Mouse (Mus musculus) cerebellum, postnatal 10 days (tissue): ENCODE results near the gene Zfp800.

ENCODE experiments used
- DNase-seq, 2 experiments: peaks; one replicate each; pipeline ENCODE4 v3.0.0; 2021; ENCODE audit warnings: mixed read lengths in 2 of 2

Zfp800 gene

DNA sequence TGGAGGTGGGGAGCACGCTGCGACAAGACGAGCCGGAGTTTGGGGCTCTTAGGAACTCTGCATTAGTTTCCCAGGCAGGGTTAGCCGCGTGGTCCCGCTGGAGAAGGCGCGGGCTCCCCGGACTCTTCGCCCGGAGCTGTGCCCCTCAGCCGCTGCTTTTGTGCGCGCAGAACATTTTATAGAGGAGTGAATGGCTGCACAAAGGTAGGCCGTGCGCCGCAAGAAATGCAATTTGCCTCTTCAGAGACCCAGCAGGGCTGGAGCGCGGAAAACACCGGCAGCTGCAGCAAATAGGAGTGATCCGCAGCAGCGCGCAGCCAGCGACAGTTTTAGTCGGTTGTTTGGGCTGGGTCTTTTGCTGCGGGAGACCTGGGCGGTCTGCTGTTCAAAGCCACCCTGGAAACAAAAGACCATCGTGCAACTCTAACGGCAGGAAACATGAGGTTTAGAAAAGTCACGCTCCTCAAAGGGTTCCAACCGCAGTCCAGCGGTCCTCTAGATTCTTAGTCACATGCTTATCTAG, at the start of gene Zfp800:
TSS of gene Zfp800 (minus strand) at position 325 of the 523 bp plus-strand sequence.
- peak; percentile 46 to 55 for DNase-seq

DNA sequence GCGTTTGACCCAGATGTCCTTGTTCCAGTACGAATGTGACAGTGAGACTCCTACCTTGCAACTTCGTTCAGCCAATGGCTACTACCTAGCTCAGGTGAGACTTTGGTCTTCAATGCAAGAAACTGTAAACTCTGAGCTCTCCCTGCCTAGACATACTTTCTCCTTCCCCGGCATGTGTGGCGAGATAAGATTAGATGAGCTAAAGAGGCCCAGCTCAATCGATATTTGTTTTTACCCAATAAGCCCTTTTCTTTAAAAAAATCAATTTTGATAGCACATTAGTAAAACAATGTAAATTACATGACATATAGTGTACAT, 33.7 kb upstream of the Zfp800 start:
- DNase-seq, result no peak

DNA sequence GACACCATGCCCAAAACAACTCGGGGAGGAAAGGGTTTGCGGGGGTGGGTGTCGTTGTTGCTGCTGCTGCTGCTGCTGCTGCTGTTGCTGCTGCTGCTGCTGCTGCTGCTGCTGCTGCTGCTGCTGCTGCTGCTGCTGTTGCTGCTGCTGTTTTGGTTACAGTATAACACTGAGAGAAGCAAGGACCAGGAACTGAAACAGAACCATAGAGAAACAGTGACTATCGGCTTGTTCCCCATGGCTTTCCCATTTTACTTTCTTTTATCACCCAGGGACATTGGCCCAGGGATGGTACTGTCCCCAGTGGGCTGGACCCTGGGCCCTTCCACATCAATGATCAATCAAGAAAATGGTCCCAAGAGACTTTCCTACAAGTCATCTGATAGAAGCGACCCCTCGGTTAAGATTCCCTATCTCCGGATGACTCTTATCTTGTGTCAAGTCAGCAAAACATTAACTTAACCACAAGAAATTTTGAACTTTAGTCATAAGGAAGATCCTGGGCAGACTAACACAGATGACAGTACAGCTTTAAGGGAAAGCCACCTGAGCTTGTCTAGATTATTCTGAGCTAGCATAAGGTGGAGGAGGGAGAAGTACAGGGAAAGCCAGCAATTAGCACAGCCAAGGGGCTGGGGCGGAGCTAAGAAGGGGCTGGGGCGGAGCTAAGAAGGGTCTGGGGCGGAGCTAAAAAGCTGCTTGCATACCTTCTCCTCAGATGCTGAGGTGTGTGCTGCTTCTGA, 33.2 kb upstream of the Zfp800 start:
- DNase-seq, result no peak

DNA sequence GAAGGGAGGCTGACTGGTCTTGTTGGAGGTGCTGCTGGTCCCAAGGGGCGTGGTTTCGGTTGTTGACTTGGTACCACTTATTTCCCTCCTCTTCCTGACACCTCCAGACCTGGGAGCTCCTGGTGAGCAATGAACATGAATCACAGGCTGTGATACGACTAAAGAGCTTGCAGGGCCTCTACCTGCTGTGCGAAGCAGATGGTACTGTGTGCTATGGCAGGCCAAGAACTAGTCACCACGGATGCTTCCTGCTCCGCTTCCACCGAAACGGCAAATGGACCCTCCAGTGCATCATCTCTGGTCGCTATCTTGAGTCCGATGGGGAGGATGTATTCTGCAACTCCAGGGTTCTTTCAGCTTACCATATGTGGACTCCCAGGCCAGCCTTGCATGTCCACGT, 32.1 kb upstream of the Zfp800 start:
- DNase-seq, result peak in 1 of 2 experiments; percentile 54

DNA sequence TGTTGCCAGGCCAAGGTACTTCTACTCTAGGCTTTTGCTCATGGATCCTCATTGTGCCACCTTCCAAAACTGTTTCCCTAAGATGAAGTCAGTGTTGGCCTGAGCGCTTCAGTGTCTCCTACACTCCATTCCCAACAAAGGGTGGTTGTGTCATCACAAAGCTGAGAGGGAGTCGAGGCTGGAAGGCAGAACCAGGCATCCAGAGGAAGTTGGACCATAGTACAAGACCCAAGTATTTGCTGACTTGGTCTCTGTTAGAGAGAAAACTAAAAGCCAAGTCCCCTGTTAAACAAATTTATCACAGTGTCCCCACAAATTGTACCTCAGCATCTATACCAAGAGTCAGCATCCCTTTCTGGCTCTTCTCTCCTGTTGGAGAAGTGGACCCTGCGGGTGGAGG, 30.5 kb upstream of the Zfp800 start, which contains the start of gene Gcc1:
TSS of gene Gcc1 (minus strand) at position 101 of the 400 bp plus-strand sequence.
- DNase-seq, result no peak

DNA sequence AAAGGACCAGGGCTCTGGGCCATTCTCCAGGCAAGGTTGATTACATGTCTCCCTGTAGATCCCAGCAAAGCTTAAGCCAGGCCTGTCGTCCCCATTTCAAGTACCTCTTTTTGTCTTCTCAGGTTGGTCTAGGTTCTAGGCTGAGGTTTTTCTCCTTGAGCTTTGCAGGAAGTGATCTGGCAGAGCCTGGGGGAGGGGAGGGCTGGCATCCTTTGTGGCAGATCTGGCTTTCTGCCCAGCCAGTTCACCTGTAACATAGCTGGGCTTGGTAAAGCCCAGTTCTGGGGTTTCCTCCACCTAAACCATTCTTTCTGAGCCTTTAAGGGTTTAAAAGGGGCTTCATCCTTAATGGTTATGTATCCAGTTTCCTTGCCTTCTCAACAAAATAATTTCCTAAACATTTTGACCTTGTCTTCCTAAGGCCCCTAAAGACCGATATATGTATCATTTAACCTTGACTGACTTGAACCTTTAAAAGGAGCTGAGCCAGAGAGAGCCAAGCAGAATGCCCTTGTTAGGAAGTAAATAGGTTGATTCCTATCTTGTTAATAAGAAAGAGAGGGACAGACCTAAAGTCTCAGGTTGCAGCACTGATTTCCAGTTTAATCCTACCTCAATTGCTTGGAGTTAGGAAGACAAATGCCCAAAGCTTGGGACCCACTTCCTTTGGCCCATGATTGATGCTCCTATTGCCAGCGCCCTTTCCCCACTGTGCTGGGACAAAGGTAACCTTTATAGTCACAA, 29.5 kb upstream of the Zfp800 start, which contains the start of gene Fscn3:
TSS of gene Fscn3 (plus strand) at position 694 of the 744 bp plus-strand sequence.
- peak; percentile 53 to 59 for DNase-seq

DNA sequence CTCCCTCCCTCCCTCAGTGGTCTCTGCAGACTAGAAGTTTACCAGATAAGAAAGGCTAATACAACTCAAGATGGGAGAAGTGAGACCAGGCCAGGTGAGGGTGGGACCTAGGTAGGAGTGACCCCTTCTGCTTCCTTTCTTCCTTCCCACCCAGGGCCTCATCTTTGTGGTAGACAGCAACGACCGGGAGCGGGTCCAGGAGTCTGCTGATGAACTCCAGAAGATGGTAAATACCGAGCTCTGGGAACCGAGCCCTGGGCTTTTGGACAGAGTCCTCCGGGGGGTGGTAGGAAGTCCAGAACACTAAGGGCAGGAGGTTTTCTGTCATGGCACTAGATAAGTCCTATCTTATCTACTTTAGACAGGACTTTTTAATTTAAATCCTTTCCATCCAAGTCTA, 27.2 kb upstream of the Zfp800 start:
- DNase-seq, result peak; percentile 19 to 36

DNA sequence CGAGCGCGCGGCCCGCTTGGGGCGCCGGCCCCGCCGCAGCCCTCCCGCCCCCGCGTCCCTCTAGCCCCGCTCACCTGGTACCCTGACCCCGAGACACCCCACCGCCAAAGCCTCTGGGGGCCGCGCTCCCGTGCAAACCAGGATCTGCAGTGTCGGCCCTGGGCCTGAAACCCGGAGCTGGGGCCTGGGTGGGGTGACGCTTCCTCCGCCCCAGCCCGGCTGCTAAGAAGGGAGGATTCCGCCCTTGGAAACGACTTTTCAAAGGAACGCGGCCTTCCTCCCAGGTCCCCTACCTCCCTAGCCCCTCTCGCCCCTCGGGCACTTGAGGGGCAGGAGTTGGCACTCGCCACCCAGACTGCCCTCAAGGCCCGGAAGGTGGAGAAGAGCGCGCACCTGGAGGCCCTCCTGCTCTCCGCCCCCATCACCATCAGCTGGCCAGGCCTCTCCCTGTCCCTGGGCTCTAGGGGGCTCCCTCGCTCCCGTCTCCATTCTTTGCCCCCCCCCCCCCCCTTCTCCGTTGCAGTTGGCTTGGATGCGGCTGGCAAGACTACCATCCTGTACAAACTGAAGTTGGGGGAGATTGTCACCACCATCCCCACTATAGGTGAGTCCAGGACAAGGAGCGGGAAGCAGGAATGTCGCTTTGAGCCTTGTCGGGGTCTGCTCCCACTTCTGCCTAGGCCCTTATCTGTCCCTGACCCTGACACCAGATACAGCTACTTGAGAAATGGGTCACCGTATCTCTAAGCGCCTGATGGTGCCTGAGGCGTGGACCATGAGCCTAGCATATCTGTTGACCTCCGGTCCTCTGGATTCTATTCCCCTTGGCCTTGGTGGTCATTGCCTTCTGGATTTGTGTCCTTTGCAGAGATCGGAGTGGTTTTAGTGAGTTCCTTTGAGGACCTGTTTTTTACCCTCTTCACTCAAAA, 26.2 kb upstream of the Zfp800 start:
- DNase-seq, result peak; percentile 76 to 79

DNA sequence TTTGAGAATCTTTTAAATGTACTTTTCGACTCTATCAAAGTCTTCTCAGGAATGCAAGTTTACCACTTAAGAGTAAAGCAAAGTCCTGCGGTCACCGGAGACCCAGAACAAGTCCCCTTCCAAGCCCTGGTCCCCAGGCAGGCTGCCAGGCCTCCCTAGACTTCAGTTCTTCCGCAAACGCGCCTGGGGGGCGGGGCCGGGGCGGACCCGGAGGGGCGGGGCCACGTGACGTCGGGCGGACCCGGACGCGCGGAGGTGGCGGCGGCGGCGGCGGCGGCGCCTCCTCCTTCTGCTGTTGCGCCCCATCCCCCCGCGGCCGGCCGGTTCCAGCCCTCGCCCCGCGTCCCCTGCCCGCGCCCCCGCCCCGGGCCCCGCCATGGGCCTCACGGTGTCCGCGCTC, 25.5 kb upstream of the Zfp800 start, which contains the start of gene Arf5:
TSS of gene Arf5 (plus strand) at position 248 of the 400 bp plus-strand sequence.
- DNase-seq, result peak; percentile 98 to 99

DNA sequence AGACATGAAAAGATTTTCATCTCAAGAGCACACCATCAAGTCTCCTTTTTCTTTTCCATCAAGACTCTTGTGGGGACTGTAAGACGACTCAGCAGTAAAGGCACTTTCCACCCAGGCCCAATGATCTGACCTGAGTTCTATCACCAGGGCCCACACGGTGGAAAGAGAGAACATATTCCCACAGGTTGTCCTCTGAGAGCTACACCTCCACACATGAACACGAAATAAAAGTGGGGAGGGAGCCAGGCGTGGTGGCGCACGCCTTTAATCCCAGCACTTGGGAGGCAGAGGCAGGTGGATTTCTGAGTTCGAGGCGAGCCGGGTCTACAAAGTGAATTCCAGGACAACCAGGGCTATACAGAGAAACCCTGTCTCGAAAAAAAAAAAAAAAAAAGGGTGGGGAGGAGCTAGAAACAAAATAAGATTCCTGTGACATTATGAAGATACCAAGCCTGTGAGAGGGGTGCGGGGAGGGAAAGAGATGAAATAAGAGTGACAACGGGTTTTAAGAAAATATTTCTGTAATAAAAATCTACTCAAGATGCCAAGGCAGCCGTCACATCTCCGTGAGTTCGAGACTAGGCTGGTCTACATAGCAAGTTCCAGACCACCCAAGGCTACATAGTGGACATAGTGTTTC, 25.0 kb upstream of the Zfp800 start:
- DNase-seq, result peak in 1 of 2 experiments; percentile 12

DNA sequence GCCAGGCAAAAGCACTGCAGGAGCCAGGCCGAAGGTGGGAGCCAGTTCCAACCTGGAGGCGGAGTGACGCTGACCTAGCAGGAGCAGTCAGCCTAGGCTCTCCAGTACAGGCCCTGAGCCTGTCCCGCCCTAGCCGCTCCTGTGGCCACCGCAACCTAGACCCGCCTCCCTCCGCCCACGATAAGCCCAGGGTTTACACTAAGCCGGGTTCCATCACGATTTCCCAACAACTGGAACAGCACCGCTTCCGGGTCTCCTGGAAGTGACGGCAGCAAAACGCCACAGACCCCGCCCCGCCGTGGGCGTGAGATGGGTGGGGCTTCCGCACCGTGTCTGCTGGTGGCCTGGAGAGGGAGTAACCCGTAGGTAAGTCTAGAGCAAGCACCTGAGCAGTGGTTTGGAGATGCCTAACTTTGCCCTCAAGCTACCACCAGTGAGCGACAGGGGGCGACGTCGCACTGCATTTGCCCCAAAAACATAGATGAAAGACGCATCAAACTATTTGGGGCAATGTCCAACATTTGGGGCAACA, 23.7 kb upstream of the Zfp800 start:
- DNase-seq, result peak; percentile 95 to 96

DNA sequence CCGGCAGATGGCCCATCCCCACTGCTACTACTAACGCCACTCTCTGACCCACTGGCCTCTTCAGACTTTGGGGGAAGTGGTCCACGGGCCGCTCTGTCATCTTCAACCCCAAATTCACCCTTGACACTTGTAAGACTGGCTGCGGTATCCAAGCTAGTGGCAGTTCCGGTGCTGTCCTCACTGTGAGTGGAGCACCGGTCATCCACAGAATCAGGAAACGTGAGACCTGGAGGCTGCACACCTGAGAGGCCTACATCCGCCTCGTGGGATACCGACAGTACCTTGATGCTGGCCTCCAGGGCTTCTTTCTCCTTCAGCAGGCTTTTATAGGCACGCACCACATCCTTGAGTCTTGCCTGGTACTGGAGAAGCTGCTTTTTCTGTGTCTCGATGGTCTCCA, 23.1 kb upstream of the Zfp800 start:
- peak in 1 of 2 experiments; percentile 8 for DNase-seq

DNA sequence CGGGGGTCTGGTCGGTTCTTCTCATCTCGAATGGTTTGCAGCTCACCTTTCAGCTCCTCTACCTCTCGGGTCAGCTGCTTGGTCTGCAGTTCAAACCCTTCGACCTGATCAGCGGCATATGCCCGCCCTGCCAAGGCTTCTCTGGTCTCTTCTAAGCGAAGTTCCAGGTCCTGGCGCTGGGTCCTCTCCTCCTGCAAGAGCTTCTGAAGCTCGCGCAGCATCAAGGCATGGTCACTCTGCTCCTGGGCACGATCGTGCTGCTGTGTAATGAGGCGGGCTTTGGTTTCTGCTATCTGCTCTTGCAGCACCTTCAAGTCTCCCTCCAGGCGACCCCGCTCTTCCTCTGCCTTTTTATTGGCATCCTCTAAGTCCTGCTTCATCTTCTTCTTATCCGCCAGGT, 22.6 kb upstream of the Zfp800 start:
- peak; percentile 15 to 27 for DNase-seq

DNA sequence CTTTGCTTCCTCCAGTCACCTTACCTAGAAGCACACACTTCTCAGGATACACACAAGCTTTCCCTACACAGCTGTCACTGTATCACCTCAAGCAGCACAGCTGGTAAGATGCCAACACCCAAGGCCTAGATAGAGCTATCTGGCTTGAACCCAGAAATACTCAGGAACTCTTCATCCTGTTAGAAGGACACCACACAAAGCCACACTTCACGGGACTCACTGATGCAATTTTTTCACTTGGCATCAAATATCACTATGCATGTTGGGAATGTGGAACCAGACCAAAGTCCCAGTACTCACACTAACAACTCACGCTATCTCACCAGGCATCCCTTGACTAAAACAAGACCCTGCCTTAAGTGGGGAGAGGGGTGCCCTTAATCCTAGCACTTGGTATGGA, 21.9 kb upstream of the Zfp800 start:
- peak in 1 of 2 experiments; percentile 16 for DNase-seq

DNA sequence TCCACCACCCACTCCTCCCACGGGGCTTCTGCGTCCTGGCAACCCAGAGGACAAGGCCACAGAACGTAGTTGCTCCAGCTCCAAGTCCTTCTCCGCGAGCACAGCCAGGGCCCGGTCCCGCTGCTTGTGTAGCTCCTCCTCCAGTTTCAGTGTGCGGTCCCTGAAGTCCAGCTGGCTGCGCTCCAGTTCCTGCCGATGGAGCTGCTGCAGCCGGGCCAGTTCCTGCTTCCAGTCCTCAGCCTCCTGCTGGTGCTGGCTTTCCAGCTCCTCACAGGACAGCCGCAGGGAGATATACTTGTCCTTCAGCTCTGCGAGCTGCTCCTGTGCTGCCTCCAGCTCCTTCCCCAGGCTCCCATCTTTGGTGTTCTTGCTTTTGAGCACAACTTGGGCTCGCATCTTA, 20.6 kb upstream of the Zfp800 start:
- peak; percentile 82 to 90 for DNase-seq

DNA sequence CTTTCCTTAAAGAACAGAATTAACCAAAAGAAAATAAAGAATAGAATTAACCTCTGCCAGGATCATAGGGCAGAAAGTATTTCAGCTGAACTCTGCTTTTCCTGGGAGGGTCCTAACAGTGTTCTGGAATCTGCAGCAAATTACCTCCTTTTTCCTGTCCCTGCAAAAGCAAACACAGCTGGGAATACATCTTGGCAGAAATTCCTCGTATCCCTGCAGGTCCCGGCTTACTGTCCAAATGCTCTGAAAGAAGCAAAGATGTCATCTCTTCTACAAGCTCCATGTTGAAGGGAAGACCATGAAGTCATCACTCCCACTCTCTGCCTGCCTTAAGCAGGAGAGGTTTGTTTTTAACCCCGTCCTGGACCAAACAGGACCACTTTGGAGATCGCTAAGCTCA, 19.2 kb upstream of the Zfp800 start:
- no peak for DNase-seq

DNA sequence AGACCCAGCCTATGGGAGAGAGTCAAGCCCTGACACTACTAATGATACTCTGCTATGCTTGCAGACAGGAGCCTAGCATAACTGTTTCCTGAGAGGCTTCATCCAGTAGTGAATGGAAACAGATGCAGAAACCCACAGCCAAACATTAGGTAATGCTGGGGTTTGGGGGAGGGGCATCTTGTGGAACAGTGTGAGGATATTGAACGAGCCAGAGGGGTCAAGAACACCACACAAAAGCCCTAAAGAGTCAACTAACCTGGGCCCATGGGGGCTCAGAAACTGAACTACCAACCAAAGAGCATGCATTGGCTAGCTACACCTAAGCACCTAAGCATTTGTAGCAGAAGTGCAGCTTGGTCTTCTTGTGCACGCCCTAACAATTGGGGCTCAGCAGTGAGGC, 13.4 kb upstream of the Zfp800 start:
- DNase-seq, result no peak

DNA sequence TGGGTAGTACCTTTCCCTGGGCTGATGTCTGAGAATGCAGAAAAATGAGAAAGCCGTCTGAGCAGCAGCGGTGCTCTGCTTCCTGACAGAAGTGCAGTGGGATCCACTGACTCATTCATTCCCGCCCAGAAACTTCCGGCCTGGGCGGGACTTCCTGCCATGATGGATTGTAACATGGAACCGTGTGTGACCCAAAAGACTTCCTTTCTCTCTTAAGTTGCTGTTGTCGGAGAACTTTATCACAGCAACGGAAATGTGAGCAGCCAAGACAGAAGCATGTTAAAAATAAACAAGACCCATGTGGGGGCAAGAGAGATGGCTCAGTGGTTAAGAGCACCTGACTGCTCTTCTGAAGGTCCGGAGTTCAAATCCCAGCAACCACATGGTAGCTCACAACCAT, 12.2 kb upstream of the Zfp800 start:
- DNase-seq, result no peak

DNA sequence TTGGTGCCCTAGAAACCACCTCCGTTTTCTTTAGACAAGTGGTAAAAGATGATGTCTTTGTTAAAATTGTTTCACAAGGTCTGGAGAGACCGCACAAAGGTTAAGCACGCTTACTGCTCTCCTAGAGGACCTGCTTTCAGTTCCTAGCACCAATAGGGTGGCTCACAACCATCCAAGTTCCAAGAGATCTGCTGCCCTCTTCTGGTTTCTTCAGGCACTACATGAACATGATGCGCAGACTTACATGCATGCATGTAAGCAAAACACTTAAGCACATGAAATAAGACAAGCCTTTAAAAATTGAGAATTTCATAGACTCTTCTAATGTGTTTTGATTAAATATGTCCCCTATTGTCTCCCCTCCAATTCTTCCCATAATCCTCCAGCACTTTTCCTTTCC, 2.0 kb upstream of the Zfp800 start:
- DNase-seq, result peak; percentile 16 to 26

DNA sequence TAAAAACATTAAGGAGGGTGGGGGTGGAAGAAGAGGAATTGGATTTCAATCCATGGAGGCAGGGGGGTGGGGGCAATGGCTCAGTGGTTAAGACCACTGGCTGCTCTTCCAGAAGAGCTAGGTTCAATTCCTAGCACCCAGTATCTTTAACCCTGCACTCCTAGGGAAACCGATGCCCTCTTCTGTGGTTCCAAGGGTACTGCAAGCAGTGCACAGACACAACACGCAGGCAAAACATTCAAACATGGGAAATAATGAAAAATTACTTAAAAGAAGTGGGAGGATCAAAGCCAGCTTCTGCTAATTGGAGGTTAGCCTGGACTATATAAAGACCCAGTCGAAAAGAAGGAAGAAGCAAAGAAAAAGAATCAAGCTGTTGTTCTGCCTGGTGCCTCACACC, 921 bp upstream of the Zfp800 start:
- DNase-seq, result peak; percentile 13 to 19

DNA sequence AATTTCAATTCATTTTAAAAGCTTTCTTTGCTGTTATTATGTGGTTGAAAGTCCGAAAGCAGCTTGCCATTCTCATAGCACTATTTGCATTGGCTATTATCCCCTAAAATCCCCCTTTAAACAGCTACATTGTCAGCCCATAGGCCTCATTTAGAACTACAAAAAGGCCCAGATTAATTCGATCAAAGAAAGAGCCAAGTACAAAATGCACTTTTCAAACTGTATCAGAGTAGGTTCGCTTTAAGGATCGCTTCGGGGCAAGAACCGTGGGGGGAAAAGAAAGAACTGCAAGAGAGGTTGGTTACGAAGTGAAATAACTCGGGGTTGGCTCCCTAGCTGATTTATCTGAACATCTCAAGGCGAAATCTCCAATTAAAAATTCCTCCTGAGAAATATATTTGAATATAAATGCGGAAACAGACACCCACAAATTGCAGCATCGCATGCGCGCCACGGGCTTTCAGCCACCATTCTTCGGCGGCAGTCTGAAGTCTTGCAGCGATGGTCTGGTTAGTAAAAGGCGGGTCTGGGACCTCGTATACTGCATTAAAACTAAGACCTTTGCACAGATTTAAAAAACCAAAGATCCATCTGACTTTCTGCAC, 850 bp downstream of the Zfp800 start:
- peak; percentile 39 to 51 for DNase-seq
